Mouse (Mus musculus) neural tube, embryonic 14.5 days (tissue): ENCODE measurements around the gene Itgb6. TPM values are rescaled to one million over a fixed set of nuclear protein-coding genes. Genes with fewer than 3 reads are reported as not detected.
A peak's percentile ranks its signal among the peaks of the same experiment; 100 is the strongest.

ENCODE experiments used
- ATAC-seq: fragments of 200-750 bp; cut with Nextera tagmentation; 2 replicates; pipeline ENCODE4 v1.8.0; 2017; ENCODE audit warnings: low read depth, mild to moderate bottlenecking, moderate TSS enrichment, moderate library complexity
- H3K27ac ChIP-seq: fragments of 300-500 bp; sonication (generic); 2 replicates; pipeline ENCODE4 v1.5.1; 2014; ENCODE audit warnings: low read depth, mild to moderate bottlenecking, control low read depth, low read length, moderate library complexity, mixed read lengths
- H3K27me3 ChIP-seq: fragments of 300-500 bp; sonication (generic); 2 replicates; pipeline ENCODE4 v1.6.1; 2014; ENCODE audit warnings: low read length; ENCODE audit not compliant: control insufficient read depth, insufficient read depth
- H3K36me3 ChIP-seq: fragments of 300-500 bp; sonication (generic); 2 replicates; pipeline ENCODE4 v1.6.1; 2014; ENCODE audit warnings: low read length, mixed read lengths; ENCODE audit not compliant: control insufficient read depth, insufficient read depth
- H3K4me1 ChIP-seq: fragments of 300-500 bp; sonication (generic); 2 replicates; pipeline ENCODE4 v1.6.1; 2014; ENCODE audit warnings: low read length; ENCODE audit not compliant: control insufficient read depth, insufficient read depth
- H3K4me2 ChIP-seq: fragments of 300-500 bp; sonication (generic); 2 replicates; pipeline ENCODE4 v1.6.1; 2014; ENCODE audit warnings: mild to moderate bottlenecking, low read depth, low read length, control low read depth
- H3K4me3 ChIP-seq: fragments of 300-500 bp; sonication (generic); 2 replicates; pipeline ENCODE4 v1.5.1; 2014; ENCODE audit warnings: low read depth, low read length, control low read depth, mixed read lengths
- H3K9ac ChIP-seq: fragments of 300-500 bp; sonication (generic); replicated peaks from 2 replicates; pipeline ENCODE4 v1.6.1; 2014; ENCODE audit warnings: low read depth, mild to moderate bottlenecking, control low read depth, low read length, mixed read lengths
- H3K9me3 ChIP-seq: fragments of 300-500 bp; sonication (generic); 2 replicates; pipeline ENCODE4 v1.6.1; 2016; ENCODE audit warnings: low read length; ENCODE audit not compliant: control insufficient read depth
- WGBS: fragments of 180-500 bp; shearing (Covaris S2); extraction: QIAGEN DNeasy Blood & Tissue Kit; methylation state at CpG from one replicate; pipeline ENCODE4 v1.1.7; 2014; 5-methylcytosine and 5-hydroxymethylcytosine counted together
- polyA plus RNA-seq: library from polyadenylated mRNA; unstranded; fragments of >200 nt; fragmentation: Nextera tagmentation; extraction: Ambion mirVana; gene quantifications from 2 replicates; pipeline ENCODE4 v1.2.1, GENCODE M21; 2014

The Itgb6 gene
- polyA plus RNA-seq, 1 experiment from 2014 or later: 0.08 TPM

GRCm38 (mm10) chr2:60716549-60716948, 5.9 kb downstream of the Itgb6 start:
- Histone ChIP-seq H3K27me3 (no peaks in the 10 kb centered on the region), H3K4me1 (peaks cover 17% of the 10 kb centered on the region), H3K9ac (no peak overlapping the region), H3K9me3 (no peaks in the 10 kb centered on the region), H3K27ac (no peak overlapping the region), H3K4me3 (no peak overlapping the region), H3K4me2 (no peak overlapping the region), H3K36me3 (no peaks in the 10 kb centered on the region)
- ATAC-seq: no peak

GRCm38 (mm10) chr2:60715771-60716170, 6.7 kb downstream of the Itgb6 start:
- H3K9ac ChIP-seq: no peak overlapping the region
- ATAC-seq: no peak
- no peaks in the 10 kb centered on the region for H3K36me3 ChIP-seq
- no peak overlapping the region for H3K27ac ChIP-seq
- no peak overlapping the region for H3K4me3 ChIP-seq
- peaks cover 17% of the 10 kb centered on the region for H3K4me1 ChIP-seq
- no peaks in the 10 kb centered on the region for H3K27me3 ChIP-seq
- WGBS: 83% methylated on average over 13 of the region's 13 CpGs
- H3K9me3 ChIP-seq: no peaks in the 10 kb centered on the region
- no peak overlapping the region for H3K4me2 ChIP-seq

- no peak overlapping the region for H3K4me2 ChIP-seq
- no peaks in the 10 kb centered on the region for H3K9me3 ChIP-seq
- H3K27ac ChIP-seq: peak overlapping the region; percentile 31; the same call in 1 of the 2 replicates
- H3K36me3 ChIP-seq: no peaks in the 10 kb centered on the region
- peaks cover 17% of the 10 kb centered on the region for H3K4me1 ChIP-seq
- 48% methylated on average over 8 of the region's 8 CpGs for WGBS
- H3K9ac ChIP-seq: no peak overlapping the region
- no peaks in the 10 kb centered on the region for H3K27me3 ChIP-seq
- H3K4me3 ChIP-seq: no peak overlapping the region
- peak; percentile 32; the same call in 1 of the 2 replicates for ATAC-seq
Measured at GRCm38 (mm10) chr2:60714971-60715502, 7.4 kb downstream of the Itgb6 start.

GRCm38 (mm10) chr2:60714475-60714874, 8.0 kb downstream of the Itgb6 start:
- Histone ChIP-seq H3K4me1 (peaks cover 17% of the 10 kb centered on the region), H3K4me2 (no peak overlapping the region), H3K27me3 (no peaks in the 10 kb centered on the region), H3K9me3 (no peaks in the 10 kb centered on the region), H3K9ac (no peak overlapping the region), H3K36me3 (no peaks in the 10 kb centered on the region), H3K27ac (no peak overlapping the region; the same call in 1 of the 2 replicates), H3K4me3 (no peak overlapping the region)
- 37% methylated on average over 7 of the region's 7 CpGs for WGBS
- 0 out of 2 replicates have a peak, but pooled peaks have one; percentile 18 for ATAC-seq

- Histone ChIP-seq H3K36me3 (no peaks in the 10 kb centered on the region), H3K4me2 (no peak overlapping the region), H3K9ac (no peak overlapping the region), H3K27ac (no peak overlapping the region; the same call in 1 of the 2 replicates), H3K4me3 (no peak overlapping the region), H3K4me1 (peaks cover 17% of the 10 kb centered on the region), H3K27me3 (no peaks in the 10 kb centered on the region), H3K9me3 (no peaks in the 10 kb centered on the region)
- 17% methylated on average over 8 of the region's 8 CpGs for WGBS
- ATAC-seq: peak; percentile 72; the same call in 1 of the 2 replicates
Measured at GRCm38 (mm10) chr2:60713857-60714256, 8.6 kb downstream of the Itgb6 start.

GRCm38 (mm10) chr2:60712891-60713290, 9.6 kb downstream of the Itgb6 start:
- Histone ChIP-seq H3K27me3 (no peaks in the 10 kb centered on the region), H3K36me3 (no peaks in the 10 kb centered on the region), H3K27ac (no peak overlapping the region; the same call in 1 of the 2 replicates), H3K9ac (no peak overlapping the region), H3K4me1 (peaks cover 17% of the 10 kb centered on the region), H3K9me3 (no peaks in the 10 kb centered on the region), H3K4me2 (no peak overlapping the region), H3K4me3 (no peak overlapping the region)
- 83% methylated on average over 5 of the region's 5 CpGs for WGBS
- no peak for ATAC-seq

GRCm38 (mm10) chr2:60712483-60712882, 10.0 kb downstream of the Itgb6 start:
- no peak for ATAC-seq
- Histone ChIP-seq H3K27ac (no peak overlapping the region), H3K4me1 (peaks cover 17% of the 10 kb centered on the region), H3K9ac (no peak overlapping the region), H3K27me3 (no peaks in the 10 kb centered on the region), H3K9me3 (no peaks in the 10 kb centered on the region), H3K36me3 (no peaks in the 10 kb centered on the region), H3K4me2 (no peak overlapping the region), H3K4me3 (no peak overlapping the region)
- 82% methylated on average over 6 of the region's 6 CpGs for WGBS

- H3K27ac ChIP-seq: no peak overlapping the region
- no peak for ATAC-seq
- WGBS: 92% methylated on average over 7 of the region's 7 CpGs
- no peaks in the 10 kb centered on the region for H3K9me3 ChIP-seq
- no peak overlapping the region for H3K4me2 ChIP-seq
- H3K4me3 ChIP-seq: no peak overlapping the region
- H3K27me3 ChIP-seq: no peaks in the 10 kb centered on the region
- H3K9ac ChIP-seq: no peak overlapping the region
- peaks cover 17% of the 10 kb centered on the region for H3K4me1 ChIP-seq
- H3K36me3 ChIP-seq: no peaks in the 10 kb centered on the region
Measured at GRCm38 (mm10) chr2:60711098-60711880, 11.2 kb downstream of the Itgb6 start.

- no peaks in the 10 kb centered on the region for H3K9me3 ChIP-seq
- no peaks in the 10 kb centered on the region for H3K27me3 ChIP-seq
- H3K27ac ChIP-seq: no peak overlapping the region
- H3K4me2 ChIP-seq: no peak overlapping the region
- 91% methylated on average over 4 of the region's 4 CpGs for WGBS
- no peaks in the 10 kb centered on the region for H3K36me3 ChIP-seq
- peaks cover 14% of the 10 kb centered on the region for H3K4me1 ChIP-seq
- H3K9ac ChIP-seq: no peak overlapping the region
- no peak for ATAC-seq
- H3K4me3 ChIP-seq: no peak overlapping the region
Measured at GRCm38 (mm10) chr2:60710317-60710716, 12.1 kb downstream of the Itgb6 start.
